ENCODE assay signal across 17 mouse cellular contexts in genomic region chr7:64508826-64509225, GRCm38 (mm10). TPM values are rescaled to one million over a fixed set of nuclear protein-coding genes. Genes with fewer than 3 reads are reported as not detected.
DNase-seq lines count a peak whose midpoint lies in the region; ATAC-seq and TF ChIP-seq lines count a peak whose summit lies in the region.
"Had no signal": no experiment of that assay in that cellular context is flagged by ENCODE, and none has a peak within 500 bp of the region (broad histone marks: within the 10 kb centered on the region; RNA-seq: fewer than 3 reads in every experiment).

No protein-coding gene starts in this region.

- DNase-seq in frontal cortex, postnatal 14 days (ENCODE audit: low spot score in 2 of 2) = peak; percentile 1 to 3
- peak; percentile 0 for DNase-seq in lung, postnatal 10 days
- no peak for DNase-seq in lung, adult 2 months
- DNase-seq in cerebellum, adult 11-12 months = peak; percentile 27
- peak; percentile 13 to 20 for DNase-seq in cerebellum, postnatal 25 days
- DNase-seq in testis, postnatal 10 days (ENCODE audit: low spot score) = no peak
- DNase-seq: heart, adult 2 months; lung, postnatal 14 days; right cerebral cortex, postnatal 14 days had no signal

- H3K4me3 ChIP-seq in lung, adult 2 months (replicated peaks; ENCODE audit: extremely low read depth, low read depth, low read length) = no peak overlapping the region
- H3K4me3 ChIP-seq: heart, adult 2 months; hindbrain, embryonic 12.5 days; intestine, embryonic 15.5 days; liver, embryonic 15.5 days had no signal

- WGBS in lung, adult 2 months = 87% methylated on average over 7 of the region's 7 CpGs

- H3K4me1 ChIP-seq in lung, adult 2 months (ENCODE audit: control insufficient read depth, insufficient read depth, low read length) = no peaks in the 10 kb centered on the region
- H3K4me1 ChIP-seq: intestine, embryonic 15.5 days; liver, embryonic 15.5 days; megakaryocyte, embryonic 14.5 days had no signal

- TF ChIP-seq CTCF in lung, adult 2 months (IDR thresholded peaks at IDR 0.05; ENCODE audit: insufficient read depth, low read length) = no peak

- TF ChIP-seq POLR2A in lung, adult 2 months (IDR thresholded peaks at IDR 0.05; ENCODE audit: borderline replicate concordance, extremely low read depth, low read depth, low read length) = no peak

- ATAC-seq in frontal cortex, adult (ENCODE audit: low TSS enrichment) = no peak
- ATAC-seq in erythroblast, adult 5-6 weeks (replicated peaks; ENCODE audit: low FRiP score, poor library complexity, severe bottlenecking) = no peak
- ATAC-seq: forebrain, embryonic 14.5 days; intestine, embryonic 15.5 days had no signal

RNA-seq across cellular contexts. Expression of gene Apba2, which starts 7.3 kb away (rescaled TPM):
- polyA plus RNA-seq in lung, adult 2 months (2012; rRNA removed) = 1.3 and 1.8 TPM in 2 replicates
- total RNA-seq in erythroblast, adult 5-6 weeks (2015; ENCODE audit: low replicate concordance) = not detected in 2 replicates
- total RNA-seq in erythroblast, adult 5-6 weeks (2017; ENCODE audit: low replicate concordance) = not detected in 2 replicates
- total RNA-seq: MEL had no signal

Comparison
In these comparisons a context has a peak if more than half of its experiments do, and no peak if none do; other contexts are left out.
1. DNase-seq: peak in frontal cortex, postnatal 14 days (2 of 2), lung, postnatal 10 days (single experiment), cerebellum, adult 11-12 months (single experiment) and cerebellum, postnatal 25 days (2 of 2); none in lung, adult 2 months (single experiment) and testis, postnatal 10 days (single experiment).